Mouse (Mus musculus) liver, embryonic 14.5 days (tissue): ENCODE data around the gene Gm9048.

ENCODE experiments used
- CTCF ChIP-seq: IDR thresholded peaks from 2 replicates; pipeline ENCODE4 v1.5.1; 2016; ENCODE audit warnings: antibody characterized with exemption, low read depth, control low read depth
- EP300 ChIP-seq: IDR thresholded peaks from 2 replicates; pipeline ENCODE4 v1.6.1; 2016; ENCODE audit warnings: antibody characterized with exemption, low read depth

GRCm38 (mm10) chr10:118369518-118369917 is 21.0 kb upstream of the Gm9048 start:
- TF ChIP-seq EP300, result no peak
- TF ChIP-seq CTCF, result no peak
